Mouse (Mus musculus) embryonic fibroblast, embryonic 13.5 days (primary cell): Measurements from ENCODE around the gene Slc29a3.

Experiments
- CTCF ChIP-seq: IDR thresholded peaks from 2 replicates; pipeline ENCODE4 v1.5.1; 2011; ENCODE audit warnings: mild to moderate bottlenecking, control low read depth, low read length, moderate library complexity, borderline replicate concordance; ENCODE audit not compliant: insufficient read depth
- POLR2A ChIP-seq: IDR thresholded peaks from 2 replicates; pipeline ENCODE4 v1.6.1; 2011; ENCODE audit warnings: low read depth, mild to moderate bottlenecking, control low read depth, low read length, moderate library complexity

- TF ChIP-seq POLR2A: no peak
- no peak for TF ChIP-seq CTCF
Observed at GRCm38 (mm10) chr10:60733471-60733870, 19.1 kb downstream of the Slc29a3 start.
